Mouse (Mus musculus) G1E (cell line): ENCODE data around the gene Lrp10.

Source experiments
- CTCF ChIP-seq: IDR thresholded peaks from 2 replicates; pipeline ENCODE4 v1.5.1; 2012; ENCODE audit warnings: low read depth, low read length, inconsistent platforms, mixed read lengths
- GATA1 ChIP-seq: IDR thresholded peaks from 2 replicates; pipeline ENCODE4 v1.6.1; 2012; ENCODE audit warnings: borderline replicate concordance, low read length, inconsistent platforms, mixed read lengths

DNA sequence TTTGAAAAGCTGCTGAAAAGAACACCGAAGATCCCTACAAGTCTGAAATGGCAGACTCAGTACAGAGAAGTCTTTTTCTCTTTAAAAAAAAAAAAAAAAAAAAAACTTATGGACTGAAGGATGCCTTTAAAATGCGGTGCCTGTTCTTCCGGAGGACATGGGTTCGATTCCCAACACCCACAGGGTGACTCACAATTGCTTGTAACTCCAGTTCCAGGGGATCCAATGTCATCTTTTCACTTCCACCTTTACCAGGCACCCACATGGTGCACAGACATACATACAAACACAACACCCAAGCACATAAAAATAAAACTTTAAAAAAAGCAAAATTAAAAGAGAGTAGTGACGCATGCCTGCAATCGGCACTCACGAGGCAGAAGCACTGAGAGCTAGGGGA, 36.2 kb upstream of the Lrp10 start:
- TF ChIP-seq CTCF (no peak), GATA1 (no peak)
